Mouse (Mus musculus) spleen, embryonic (tissue): Measurements from ENCODE around the gene Mcrip1.
"Not testable (repeated sequence)": the region's sequence is repeated elsewhere in the genome, so short reads cannot be mapped to it uniquely, and the experiment has no call there.

Experiments
- CTCF ChIA-PET: fragments of 350-600 bp; sonication (Branson Sonifier 250); formaldehyde crosslinking; loops from one replicate; lab custom pipeline; 2022; lab: Charles Lee

The Mcrip1 gene

GRCm38 (mm10) chr11:120576365-120576981 lies 26.9 kb upstream of the Mcrip1 start:
- CTCF ChIA-PET = no interaction called here

DNA sequence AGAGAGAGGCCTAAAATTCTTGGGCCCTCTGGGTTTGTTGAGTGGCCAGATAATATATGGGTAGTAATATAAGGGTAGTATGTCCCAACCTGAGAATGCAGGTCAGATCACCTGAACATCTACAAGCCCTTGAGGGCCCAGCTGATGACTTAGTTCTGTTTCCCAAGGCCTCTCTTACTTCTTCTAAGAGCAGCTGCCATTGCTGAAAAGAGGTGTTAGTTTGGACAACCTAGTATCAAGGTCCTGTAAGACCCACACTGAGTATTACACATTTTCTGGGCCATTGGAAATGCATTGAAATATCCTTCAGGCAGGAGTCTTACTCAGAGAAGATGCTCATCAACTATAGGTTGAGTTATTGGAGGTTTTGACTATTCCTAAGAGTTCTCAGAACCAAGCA lies 26.4 kb upstream of the Mcrip1 start:
- CTCF ChIA-PET = no interaction called here

GRCm38 (mm10) chr11:120575046-120575445 lies 25.5 kb upstream of the Mcrip1 start:
- CTCF ChIA-PET = interaction anchor here (0.6 to 0.7 kb wide), 2 partner anchors 52 to 369 kb away, joined by 3 to 16 read pairs; no protein-coding TSS in a partner anchor

- CTCF ChIA-PET = interaction anchor here (0.6 to 0.7 kb wide), 2 partner anchors 9 to 59 kb away, joined by 3 read pairs; no protein-coding TSS in a partner anchor
These were observed 24.7 kb upstream of the Mcrip1 start for GRCm38 (mm10) chr11:120574278-120574600.

DNA sequence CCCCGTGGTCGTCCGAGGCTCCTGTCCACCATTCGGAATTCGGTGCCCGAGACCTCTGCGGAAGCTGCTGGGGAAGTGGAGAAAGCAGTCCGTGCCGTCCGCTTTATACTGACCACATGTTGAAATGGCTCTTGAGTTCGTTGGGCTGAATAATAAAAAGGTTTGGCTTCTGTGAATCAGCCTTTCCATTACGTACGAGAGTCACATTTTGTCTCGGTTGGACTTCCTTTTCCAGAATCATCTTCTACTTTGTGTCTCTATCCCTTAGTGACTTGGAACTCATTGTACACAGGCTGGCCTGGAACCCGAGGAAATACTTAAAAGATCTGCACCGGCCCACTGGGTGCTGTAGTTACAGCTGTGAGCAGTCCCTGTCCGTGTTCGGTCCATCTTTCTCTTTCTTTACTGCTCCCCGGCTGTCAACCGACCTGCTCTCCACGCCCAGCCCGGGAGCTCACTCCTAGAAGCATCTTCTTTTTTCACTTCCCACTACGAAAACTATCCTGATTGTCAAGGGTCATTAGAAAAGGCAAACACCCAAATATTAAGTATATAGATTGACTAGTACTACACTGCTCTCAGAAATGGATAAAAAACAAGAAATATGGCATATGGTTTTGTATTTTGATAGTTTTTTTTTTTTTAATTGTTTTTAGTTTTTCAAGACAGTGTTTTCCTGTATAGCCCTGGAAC lies 24.2 kb upstream of the Mcrip1 start:
- CTCF ChIA-PET = interaction anchor here (0.6 to 0.7 kb wide), 2 partner anchors 9 to 59 kb away, joined by 3 read pairs; no protein-coding TSS in a partner anchor

GRCm38 (mm10) chr11:120572752-120573584 lies 23.4 kb upstream of the Mcrip1 start, which contains the start of gene P4hb:
P4hb (minus strand) TSS chr11:120573253.
- CTCF ChIA-PET = no interaction called here

DNA sequence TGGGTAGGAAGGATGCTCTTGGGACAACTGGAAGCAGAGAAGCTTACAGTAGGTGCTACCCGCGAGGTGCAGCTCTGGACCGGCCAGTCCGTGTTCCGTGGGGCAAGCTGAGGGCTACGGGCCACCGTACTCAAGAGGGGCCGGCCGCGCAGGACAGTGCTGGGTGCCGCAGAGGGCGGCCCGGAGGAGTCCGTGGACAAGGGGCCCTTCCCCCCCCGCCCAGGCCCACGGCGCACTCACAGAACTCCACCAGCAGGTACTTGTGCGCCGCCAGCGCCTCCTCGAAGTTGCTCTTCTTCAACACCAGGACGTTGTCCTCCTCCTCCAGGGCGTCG lies 22.9 kb upstream of the Mcrip1 start:
- CTCF ChIA-PET = interaction anchor here (0.6 to 1.0 kb wide), 2 partner anchors 8 to 21 kb away, joined by 4 read pairs; partner anchors contain the start of gene Ppp1r27

GRCm38 (mm10) chr11:120571754-120572416 lies 22.4 kb upstream of the Mcrip1 start:
- CTCF ChIA-PET = interaction anchor here (0.6 to 1.0 kb wide), 2 partner anchors 7 to 21 kb away, joined by 4 read pairs; partner anchors contain the start of gene Ppp1r27

- CTCF ChIA-PET = no interaction called here
These were observed 21.6 kb upstream of the Mcrip1 start for GRCm38 (mm10) chr11:120571122-120571521.

GRCm38 (mm10) chr11:120568324-120568723 lies 18.8 kb upstream of the Mcrip1 start:
- CTCF ChIA-PET = no interaction called here

- CTCF ChIA-PET = no interaction called here
These were observed 15.6 kb upstream of the Mcrip1 start for GRCm38 (mm10) chr11:120565114-120565513.

DNA sequence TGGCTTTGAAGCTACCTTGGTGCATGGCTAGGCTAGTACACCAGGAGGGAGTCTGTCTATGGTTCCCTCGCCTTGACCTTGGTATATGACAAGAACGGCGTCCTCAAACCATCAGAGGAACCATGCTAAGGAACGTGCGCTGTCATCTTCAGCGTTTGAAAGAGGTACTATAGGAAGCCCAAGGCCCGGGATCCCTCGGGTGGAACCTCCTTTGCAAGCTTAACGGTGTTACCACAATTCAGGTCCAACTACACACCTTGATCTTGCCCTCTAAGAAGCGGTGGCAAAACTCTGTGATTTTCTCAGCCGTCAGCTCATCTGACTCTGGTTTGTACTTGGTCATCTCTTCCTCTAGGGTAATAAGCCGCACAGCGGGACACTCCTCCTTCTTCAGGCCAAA lies 13.4 kb upstream of the Mcrip1 start:
- CTCF ChIA-PET = interaction anchor here (0.6 kb wide), 1 partner anchor 58 kb away, joined by 11 read pairs; no protein-coding TSS in a partner anchor

DNA sequence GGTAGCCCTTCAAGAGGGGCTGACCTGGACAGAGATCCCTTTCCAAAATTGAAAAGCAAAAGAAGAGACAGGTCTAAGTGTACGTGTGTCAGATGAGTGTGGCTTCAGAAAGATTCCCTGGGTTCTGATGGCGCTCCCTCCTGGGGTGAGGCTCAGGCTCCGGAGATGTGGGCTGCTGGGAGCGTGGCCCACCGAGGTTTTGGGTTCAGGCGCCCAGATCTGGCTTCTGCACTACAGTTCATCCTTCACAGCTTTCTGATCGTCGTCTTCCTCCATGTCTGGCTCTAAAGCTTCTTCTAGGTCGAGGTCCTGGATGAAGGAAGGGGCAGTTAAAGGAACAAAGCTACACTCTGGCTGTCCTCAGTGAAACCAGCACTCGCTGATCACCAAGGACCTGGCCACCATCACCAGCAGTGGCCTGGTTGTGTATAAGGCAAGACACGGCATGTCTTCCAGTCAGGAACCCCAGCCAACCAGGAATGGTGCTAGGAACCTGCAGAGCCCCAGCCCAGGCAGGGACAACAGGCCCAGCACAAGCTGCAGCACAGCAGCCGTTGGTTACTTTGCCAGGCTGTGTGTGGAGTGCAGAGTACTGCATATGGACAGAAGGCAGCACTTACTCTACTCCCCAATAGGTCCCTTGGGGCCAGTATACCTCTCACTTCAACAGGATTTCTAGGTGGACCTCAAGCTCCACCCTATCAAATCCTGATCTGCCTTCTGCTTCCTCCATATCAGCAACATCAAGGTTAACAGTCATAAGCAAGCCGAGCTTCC lies 11.6 kb upstream of the Mcrip1 start:
- CTCF ChIA-PET = no interaction called here

- CTCF ChIA-PET = not testable (repeated sequence)
These were observed 9.3 kb upstream of the Mcrip1 start for GRCm38 (mm10) chr11:120558843-120559242.

GRCm38 (mm10) chr11:120555260-120555659 lies 5.7 kb upstream of the Mcrip1 start:
- CTCF ChIA-PET = interaction anchor here (1.8 kb wide), 1 partner anchor 43 kb away, joined by 8 read pairs; no protein-coding TSS in a partner anchor

GRCm38 (mm10) chr11:120554834-120555233 lies 5.3 kb upstream of the Mcrip1 start:
- CTCF ChIA-PET = interaction anchor here (1.8 kb wide), 1 partner anchor 42 kb away, joined by 8 read pairs; no protein-coding TSS in a partner anchor

DNA sequence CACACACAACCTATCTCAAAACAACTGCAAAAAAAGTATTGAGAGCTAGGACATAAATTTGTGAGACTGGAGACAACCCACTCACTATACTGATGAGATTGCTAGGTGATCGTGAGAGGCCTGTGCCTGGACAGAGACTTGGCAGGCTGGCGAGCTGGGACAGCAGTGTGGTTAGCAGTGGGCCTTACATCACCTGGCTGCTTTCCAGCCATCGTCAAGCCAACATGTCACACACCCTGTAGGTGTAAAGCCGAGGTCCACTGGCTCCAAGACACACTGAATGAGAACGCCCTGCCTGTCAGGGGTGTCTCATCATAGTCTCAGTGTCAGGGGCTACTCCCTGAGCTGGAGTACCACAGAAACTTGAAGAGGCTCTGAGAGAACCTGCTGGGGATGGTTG lies 3.2 kb upstream of the Mcrip1 start:
- CTCF ChIA-PET = interaction anchor here (0.5 to 0.6 kb wide), 2 partner anchors 170 to 285 kb away, joined by 3 to 4 read pairs; no protein-coding TSS in a partner anchor

GRCm38 (mm10) chr11:120550810-120551440 lies 1.4 kb upstream of the Mcrip1 start, which contains the start of gene Ppp1r27:
Ppp1r27 (minus strand) TSS chr11:120551132.
- CTCF ChIA-PET = interaction anchor here (0.9 kb wide), 1 partner anchor 21 kb away, joined by 4 read pairs; no protein-coding TSS in a partner anchor

GRCm38 (mm10) chr11:120549986-120550809 lies 671 bp upstream of the Mcrip1 start:
- CTCF ChIA-PET = interaction anchor here (0.7 to 0.9 kb wide), 2 partner anchors 22 to 206 kb away, joined by 3 to 4 read pairs; no protein-coding TSS in a partner anchor
